Mouse (Mus musculus) MEL (cell line): ENCODE measurements around the gene Mpv17l2. TPM values are rescaled to one million over a fixed set of nuclear protein-coding genes. Genes with fewer than 3 reads are reported as not detected.
A peak's percentile ranks its signal among the peaks of the same experiment; 100 is the strongest.

Source experiments
- DNase-seq: peaks from one replicate; pipeline ENCODE4 v3.0.0; 2011; ENCODE audit warnings: low read depth, low spot score
- H3K27ac ChIP-seq: 2 replicates; pipeline ENCODE4 v1.5.1; 2012; ENCODE audit warnings: low read depth, mild to moderate bottlenecking, control low read depth, low read length, moderate library complexity; ENCODE audit not compliant: control insufficient read depth
- H3K27me3 ChIP-seq, 2 experiments: fragments of 150-350 bp in 1 of 2; sonication (generic) in 1 of 2; 2 replicates each; pipeline ENCODE4 v1.6.1; 2012; ENCODE audit warnings: low read length in 2 of 2, mild to moderate bottlenecking in 2 of 2, improper control_type of control experiment in 1 of 2, moderate library complexity in 1 of 2; ENCODE audit not compliant: insufficient read depth in 2 of 2, control insufficient read depth in 1 of 2
- H3K36me3 ChIP-seq, 2 experiments: 2 replicates each; pipeline ENCODE4 v1.6.1; 2012 to 2014; ENCODE audit warnings: low read length in 2 of 2, improper control_type of control experiment in 1 of 2, inconsistent platforms in 1 of 2, mild to moderate bottlenecking in 1 of 2; ENCODE audit not compliant: insufficient read depth in 2 of 2, control insufficient read depth in 1 of 2
- H3K4me1 ChIP-seq, 2 experiments: fragments of 150-350 bp in 1 of 2; sonication (generic) in 1 of 2; 2 replicates each; pipeline ENCODE4 v1.6.1; 2012; ENCODE audit warnings: low read length in 2 of 2, improper control_type of control experiment in 1 of 2, mild to moderate bottlenecking in 1 of 2; ENCODE audit not compliant: insufficient read depth in 2 of 2, control insufficient read depth in 1 of 2
- H3K4me3 ChIP-seq, 2 experiments: fragments of 150-350 bp in 1 of 2; sonication (generic) in 1 of 2; 2 replicates each; pipeline ENCODE4 v1.5.1; 2012; ENCODE audit warnings: low read depth in 2 of 2, low read length in 2 of 2, mild to moderate bottlenecking in 2 of 2, moderate library complexity in 2 of 2, control low read depth in 1 of 2, improper control_type of control experiment in 1 of 2; ENCODE audit not compliant: control insufficient read depth in 1 of 2, insufficient read depth in 1 of 2
- H3K79me2 ChIP-seq: 2 replicates; pipeline ENCODE4 v1.6.1; 2012; ENCODE audit warnings: mild to moderate bottlenecking, low read length, moderate library complexity; ENCODE audit not compliant: control insufficient read depth, poor library complexity, insufficient read depth
- H3K9ac ChIP-seq: 2 replicates; pipeline ENCODE4 v1.6.1; 2012; ENCODE audit warnings: low read depth, mild to moderate bottlenecking, control low read depth, low read length, moderate library complexity; ENCODE audit not compliant: control insufficient read depth, poor library complexity, severe bottlenecking
- H3K9me3 ChIP-seq: fragments of 150-350 bp; sonication (generic); replicated peaks from 2 replicates; pipeline ENCODE4 v1.6.1; 2012; ENCODE audit warnings: mild to moderate bottlenecking, low read length, improper control_type of control experiment, moderate library complexity; ENCODE audit not compliant: insufficient read depth
- CHD1 ChIP-seq: IDR thresholded peaks from 2 replicates; pipeline ENCODE4 v1.6.1; 2012; ENCODE audit warnings: low read depth, mild to moderate bottlenecking, inconsistent platforms, low read length, improper control_type of control experiment
- CHD2 ChIP-seq: IDR thresholded peaks from 2 replicates; pipeline ENCODE4 v1.6.1; 2011; ENCODE audit warnings: low read length, improper control_type of control experiment
- ELF1 ChIP-seq: IDR thresholded peaks from 2 replicates; pipeline ENCODE4 v1.6.1; 2014; ENCODE audit warnings: low read depth, mild to moderate bottlenecking, inconsistent platforms, low read length, improper control_type of control experiment, moderate library complexity
- GATA1 ChIP-seq: IDR thresholded peaks from 2 replicates; pipeline ENCODE4 v1.6.1; 2011; ENCODE audit warnings: low read depth, low read length, improper control_type of control experiment
- HCFC1 ChIP-seq: IDR thresholded peaks from 2 replicates; pipeline ENCODE4 v1.6.1; 2012; ENCODE audit warnings: low read depth, mild to moderate bottlenecking, inconsistent platforms, low read length, improper control_type of control experiment, moderate library complexity
- JUND ChIP-seq: IDR thresholded peaks from 2 replicates; pipeline ENCODE4 v1.6.1; 2011; ENCODE audit warnings: low read depth, mild to moderate bottlenecking, improper control_type of control experiment, low read length
- KAT2A ChIP-seq: conservative IDR thresholded peaks from 2 replicates; pipeline ENCODE4 v1.6.1; 2012; ENCODE audit warnings: low read depth, low read length, improper control_type of control experiment, inconsistent platforms
- MAFK ChIP-seq: IDR thresholded peaks from 2 replicates; pipeline ENCODE4 v1.6.1; 2011; ENCODE audit warnings: low read depth, mild to moderate bottlenecking, low read length, improper control_type of control experiment, borderline replicate concordance
- MAX ChIP-seq: IDR thresholded peaks from 2 replicates; pipeline ENCODE4 v1.6.1; 2011; ENCODE audit warnings: low read length, improper control_type of control experiment
- MAZ ChIP-seq: IDR thresholded peaks from 2 replicates; pipeline ENCODE4 v1.6.1; 2012; ENCODE audit warnings: low read depth, mild to moderate bottlenecking, inconsistent platforms, low read length, improper control_type of control experiment
- MEF2A ChIP-seq: IDR thresholded peaks from 2 replicates; pipeline ENCODE4 v1.6.1; 2014; ENCODE audit warnings: low read depth, mild to moderate bottlenecking, inconsistent platforms, low read length, improper control_type of control experiment; ENCODE audit not compliant: poor library complexity, insufficient replicate concordance, severe bottlenecking; ENCODE audit errors: extremely low read depth
- MYB ChIP-seq: IDR thresholded peaks from 2 replicates; pipeline ENCODE4 v1.6.1; 2011; ENCODE audit warnings: mild to moderate bottlenecking, low read depth, low read length, improper control_type of control experiment
- POLR2AphosphoS2 ChIP-seq: IDR thresholded peaks from 2 replicates; pipeline ENCODE4 v1.6.1; 2011; ENCODE audit warnings: low read length, improper control_type of control experiment
- RAD21 ChIP-seq: IDR thresholded peaks from 2 replicates; pipeline ENCODE4 v1.6.1; 2011; ENCODE audit warnings: mild to moderate bottlenecking, low read depth, low read length, improper control_type of control experiment
- RCOR1 ChIP-seq: IDR thresholded peaks from 2 replicates; pipeline ENCODE4 v1.6.1; 2012; ENCODE audit warnings: low read depth, mild to moderate bottlenecking, inconsistent platforms, low read length, improper control_type of control experiment
- SIN3A ChIP-seq: IDR thresholded peaks from 2 replicates; pipeline ENCODE4 v1.6.1; 2012; ENCODE audit warnings: low read length, improper control_type of control experiment, inconsistent platforms
- SMC3 ChIP-seq: IDR thresholded peaks from 2 replicates; pipeline ENCODE4 v1.6.1; 2011; ENCODE audit warnings: low read depth, low read length, improper control_type of control experiment
- TBP ChIP-seq: IDR thresholded peaks from 2 replicates; pipeline ENCODE4 v1.8.0; 2011; ENCODE audit warnings: low read depth, low read length, improper control_type of control experiment
- TCF12 ChIP-seq: IDR thresholded peaks from 2 replicates; pipeline ENCODE4 v1.6.1; 2014; ENCODE audit warnings: low read depth, mild to moderate bottlenecking, inconsistent platforms, low read length, improper control_type of control experiment, moderate library complexity
- ZKSCAN1 ChIP-seq: IDR thresholded peaks from 2 replicates; pipeline ENCODE4 v1.6.1; 2012; ENCODE audit warnings: low read depth, mild to moderate bottlenecking, inconsistent platforms, low read length, improper control_type of control experiment, moderate library complexity
- polyA plus RNA-seq, 2 experiments: library from polyadenylated mRNA; stranded (reverse) in 1 of 2; unstranded in 1 of 2; fragments of >175 nt in 1 of 2; fragments of >200 nt in 1 of 2; gene quantifications; 2 replicates each; pipeline versions ENCODE4 v1.2.1 to v1.2.4; 2012; ENCODE audit warnings: low replicate concordance in 2 of 2, low read depth in 1 of 2; ENCODE audit not compliant: insufficient read length in 2 of 2, insufficient read depth in 1 of 2, missing spikeins in 1 of 2
- total RNA-seq: library from RNA; depleted of rRNA; stranded (reverse); fragments of 300-350 nt; gene quantifications from 2 replicates; pipeline ENCODE4 v1.2.3, GENCODE M21; 2012

Mpv17l2 gene
- total and polyA plus RNA-seq, 3 experiments = 52.8 to 102 TPM; not detected in 1

- no peak for TF ChIP-seq MEF2A
- TF ChIP-seq ELF1 = 0 out of 2 replicates have a peak, but pooled peaks have one; percentile 22
- TF ChIP-seq KAT2A = no peak
- no peak for TF ChIP-seq GATA1
- no peak for TF ChIP-seq MAFK
- no peak for TF ChIP-seq POLR2AphosphoS2
- TF ChIP-seq TCF12 = 0 out of 2 replicates have a peak, but pooled peaks have one; percentile 14
- TF ChIP-seq MYB = no peak
- TF ChIP-seq SMC3 = no peak
- TF ChIP-seq RCOR1 = no peak
Measured at GRCm38 (mm10) chr8:70762118-70762517, 1.4 kb upstream of the Mpv17l2 start (continued).

GRCm38 (mm10) chr8:70760350-70760749, 396 bp downstream of the Mpv17l2 start:
- no peaks in the 10 kb centered on the region for H3K27me3 ChIP-seq
- H3K9ac ChIP-seq = peak overlapping the region; percentile 81
- H3K36me3 ChIP-seq = peaks cover 0 to 23% of the 10 kb centered on the region in 2 experiments; a peak in 2 of 4 replicates
- peak overlapping the region; percentile 36 for H3K27ac ChIP-seq
- peaks cover 12 to 35% of the 10 kb centered on the region in 2 experiments for H3K4me1 ChIP-seq
- H3K79me2 ChIP-seq = peaks cover 11% of the 10 kb centered on the region
- peak; percentile 68 for DNase-seq
- H3K9me3 ChIP-seq = no peaks in the 10 kb centered on the region
- TF ChIP-seq MAX (0 out of 2 replicates have a peak, but pooled peaks have one; percentile 10), TCF12 (no peak), SIN3A (no peak), ELF1 (0 out of 2 replicates have a peak, but pooled peaks have one; percentile 2), SMC3 (no peak)
- TF ChIP-seq, all 39 proteins: peak for 2
- peak overlapping the region; percentile 61 to 74 for H3K4me3 ChIP-seq

GRCm38 (mm10) chr8:70758616-70759561, 1.9 kb downstream of the Mpv17l2 start:
- Histone ChIP-seq H3K9ac (no peak overlapping the region), H3K27me3 (no peaks in the 10 kb centered on the region), H3K4me1 (peaks cover 8 to 28% of the 10 kb centered on the region in 2 experiments), H3K4me3 (no peak overlapping the region), H3K79me2 (peaks cover 11% of the 10 kb centered on the region), H3K27ac (no peak overlapping the region), H3K9me3 (no peaks in the 10 kb centered on the region), H3K36me3 (peaks cover 0 to 19% of the 10 kb centered on the region in 2 experiments; a peak in 2 of 4 replicates)
- DNase-seq = peak; percentile 24
- TF ChIP-seq HCFC1 (no peak), RAD21 (no peak), TBP (no peak), ZKSCAN1 (no peak), CHD1 (no peak), MYB (no peak), GATA1 (no peak), CHD2 (no peak; the same call in 1 of the 2 replicates), MAZ (no peak), JUND (no peak)
